Mouse (Mus musculus): ENCODE data around the gene Ano9.

Ano9 gene

GRCm38 (mm10) chr7:141117636-141118035 is at the start of gene Ano9:
Gene Ano9, minus strand, starts transcription at chr7:141117806.
- DNase-seq, result peak; percentile 55 to 72

- no peak for DNase-seq
These were observed 47.2 kb upstream of the Ano9 start for GRCm38 (mm10) chr7:141164850-141165249.

- no peak for DNase-seq
These were observed 46.8 kb upstream of the Ano9 start for GRCm38 (mm10) chr7:141164397-141164796.

- DNase-seq, result no peak
These were observed 37.8 kb upstream of the Ano9 start for GRCm38 (mm10) chr7:141155362-141155761.

GRCm38 (mm10) chr7:141148639-141149038 is 31.0 kb upstream of the Ano9 start:
- no peak for DNase-seq

- DNase-seq, result no peak
These were observed 29.4 kb upstream of the Ano9 start for GRCm38 (mm10) chr7:141147044-141147443.

- DNase-seq, result no peak
These were observed 28.5 kb upstream of the Ano9 start for GRCm38 (mm10) chr7:141146043-141146595.

GRCm38 (mm10) chr7:141145403-141145802 is 27.8 kb upstream of the Ano9 start:
- DNase-seq, result no peak

GRCm38 (mm10) chr7:141144650-141145049 is 27.0 kb upstream of the Ano9 start:
- DNase-seq, result no peak

GRCm38 (mm10) chr7:141143861-141144260 is 26.3 kb upstream of the Ano9 start:
- DNase-seq, result no peak

- DNase-seq, result peak; percentile 67 to 74
These were observed 25.5 kb upstream of the Ano9 start for GRCm38 (mm10) chr7:141143112-141143511.

- DNase-seq, result no peak
These were observed 23.7 kb upstream of the Ano9 start for GRCm38 (mm10) chr7:141141326-141141725.

- peak in 1 of 2 experiments; percentile 14 for DNase-seq
These were observed 14.5 kb upstream of the Ano9 start for GRCm38 (mm10) chr7:141131904-141132755.

GRCm38 (mm10) chr7:141131024-141131820 is 13.6 kb upstream of the Ano9 start:
- peak; percentile 92 to 95 for DNase-seq

GRCm38 (mm10) chr7:141123517-141123856 is 5.9 kb upstream of the Ano9 start:
- no peak for DNase-seq

- peak; percentile 98 for DNase-seq
These were observed 5.3 kb upstream of the Ano9 start for GRCm38 (mm10) chr7:141122689-141123516.

GRCm38 (mm10) chr7:141122245-141122644 is 4.6 kb upstream of the Ano9 start, which contains the start of gene Ptdss2:
Gene Ptdss2, plus strand, starts transcription at chr7:141122382.
- DNase-seq, result peak; percentile 64 to 76

GRCm38 (mm10) chr7:141121051-141121531 is 3.5 kb upstream of the Ano9 start:
- DNase-seq, result peak; percentile 32 to 64

- no peak for DNase-seq
These were observed 3.0 kb upstream of the Ano9 start for GRCm38 (mm10) chr7:141120605-141121004.

GRCm38 (mm10) chr7:141119487-141119886 is 1.9 kb upstream of the Ano9 start:
- no peak for DNase-seq

- no peak for DNase-seq
These were observed 1.7 kb downstream of the Ano9 start for GRCm38 (mm10) chr7:141115874-141116273.

- no peak for DNase-seq
These were observed 14.4 kb downstream of the Ano9 start for GRCm38 (mm10) chr7:141103161-141103560.
